Mouse (Mus musculus) lung, adult 2 months (tissue): ENCODE results near the gene Mkrn2.

Experiments
- CTCF ChIP-seq: fragments of 200-500 bp; IDR thresholded peaks from 2 replicates; pipeline ENCODE4 v1.5.1; 2011; ENCODE audit warnings: mild to moderate bottlenecking, low read length, control low read depth; ENCODE audit not compliant: insufficient read depth
- POLR2A ChIP-seq: fragments of 200-500 bp; IDR thresholded peaks from 2 replicates; pipeline ENCODE4 v1.6.1; 2011; ENCODE audit warnings: low read depth, mild to moderate bottlenecking, control low read depth, low read length, borderline replicate concordance; ENCODE audit errors: extremely low read depth

DNA sequence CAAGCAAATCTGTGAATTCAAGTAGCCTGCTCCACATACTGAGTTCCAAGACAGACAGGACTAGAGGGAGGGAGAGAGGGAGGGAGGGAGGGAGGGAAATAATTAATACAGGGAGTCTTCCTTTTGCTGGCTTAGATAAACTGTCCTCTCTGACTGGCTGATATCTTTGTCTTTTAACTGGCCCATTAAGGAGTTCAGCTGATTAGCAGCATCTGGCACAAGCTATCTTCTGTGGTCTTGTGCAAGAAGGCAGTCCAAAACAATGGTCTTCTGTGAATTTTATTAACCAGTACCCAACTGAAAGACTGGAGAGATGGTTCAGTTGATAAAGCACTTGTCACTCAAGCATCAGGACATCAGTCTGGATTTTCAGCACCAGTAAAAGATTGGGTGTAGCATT lies 57.1 kb downstream of the Mkrn2 start:
- TF ChIP-seq CTCF: no peak
- TF ChIP-seq POLR2A: no peak
